Mouse (Mus musculus): Measurements from ENCODE around the gene Fggy. TPM values are rescaled to one million over a fixed set of nuclear protein-coding genes. Genes with fewer than 3 reads are reported as not detected.

Fggy gene
- total RNA-seq (2022) = 10 to 100 TPM; 13.7 to 19.1 (median 17.5) TPM

- DNase-seq (ENCODE audit: low spot score in 2 of 2) = peak; percentile 97 to 99
These were observed at the start of gene Fggy for GRCm38 (mm10) chr4:95557333-95557956. Gene Fggy, plus strand, starts transcription at chr4:95557507.

DNA sequence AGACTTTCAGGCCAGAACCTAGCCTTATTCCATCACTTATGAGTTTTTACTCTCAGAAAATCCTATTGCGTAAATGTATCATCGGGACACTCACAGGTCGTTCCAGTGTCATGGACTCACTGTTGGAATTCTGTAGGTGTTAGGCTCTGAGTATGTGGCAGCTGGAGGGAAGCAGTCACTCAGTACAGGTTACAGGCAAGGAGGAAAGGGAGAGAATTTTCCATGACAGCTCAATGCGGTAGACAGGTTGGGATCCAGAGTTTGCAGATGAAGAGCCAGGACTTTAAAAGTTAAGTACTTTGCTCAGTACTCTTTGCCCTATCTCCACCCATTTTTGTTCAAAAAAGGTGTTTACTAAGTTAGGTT lies 49.4 kb upstream of the Fggy start:
- DNase-seq (ENCODE audit: low spot score in 2 of 2) = no peak

DNA sequence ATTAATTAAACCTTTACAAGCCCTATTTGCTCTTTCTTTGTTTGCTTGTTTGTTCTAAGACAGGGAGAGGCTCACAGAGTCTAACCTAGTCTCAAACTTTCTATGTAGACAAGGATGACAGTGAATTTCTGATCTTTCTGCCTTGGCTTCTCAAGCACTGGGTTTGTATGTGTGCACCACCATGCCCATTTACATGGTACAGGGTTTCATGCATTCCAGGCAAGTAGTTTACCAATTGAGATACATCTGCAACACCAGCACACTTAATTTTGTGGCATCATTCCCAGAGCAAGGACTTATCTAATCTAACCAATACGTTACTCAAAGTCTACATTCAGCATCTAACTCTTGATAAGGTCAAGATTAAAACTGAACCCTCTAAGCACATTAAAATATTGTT lies 38.9 kb upstream of the Fggy start:
- DNase-seq (ENCODE audit: low spot score in 2 of 2) = no peak

- no peak for DNase-seq (ENCODE audit: low spot score in 2 of 2)
These were observed 37.2 kb upstream of the Fggy start for GRCm38 (mm10) chr4:95519975-95520642.

- no peak for DNase-seq (ENCODE audit: low spot score in 2 of 2)
These were observed 36.7 kb upstream of the Fggy start for GRCm38 (mm10) chr4:95520643-95521032.

GRCm38 (mm10) chr4:95526588-95526987 lies 30.7 kb upstream of the Fggy start:
- no peak for DNase-seq (ENCODE audit: low spot score in 2 of 2)

GRCm38 (mm10) chr4:95530757-95531156 lies 26.6 kb upstream of the Fggy start:
- DNase-seq (ENCODE audit: low spot score in 2 of 2) = no peak

DNA sequence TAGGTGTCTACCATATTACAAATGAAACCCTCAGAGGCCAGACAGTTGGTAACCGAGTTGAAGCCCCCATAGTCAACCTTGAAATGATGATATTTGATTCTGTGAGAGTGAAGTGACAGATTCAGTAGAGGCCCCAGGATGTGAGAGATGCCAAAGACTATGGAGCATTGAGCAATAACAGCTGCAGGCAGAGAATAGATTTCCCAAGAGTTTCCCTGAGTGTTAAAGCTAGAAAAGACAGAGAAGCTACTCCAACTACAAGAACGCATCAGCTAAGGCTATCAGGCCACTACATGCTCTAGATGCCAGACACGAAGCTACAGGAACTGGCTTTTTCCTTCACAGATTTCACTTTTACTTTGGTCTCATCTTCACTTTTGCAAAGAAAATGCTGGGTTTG lies 23.4 kb upstream of the Fggy start:
- no peak for DNase-seq (ENCODE audit: low spot score in 2 of 2)

DNA sequence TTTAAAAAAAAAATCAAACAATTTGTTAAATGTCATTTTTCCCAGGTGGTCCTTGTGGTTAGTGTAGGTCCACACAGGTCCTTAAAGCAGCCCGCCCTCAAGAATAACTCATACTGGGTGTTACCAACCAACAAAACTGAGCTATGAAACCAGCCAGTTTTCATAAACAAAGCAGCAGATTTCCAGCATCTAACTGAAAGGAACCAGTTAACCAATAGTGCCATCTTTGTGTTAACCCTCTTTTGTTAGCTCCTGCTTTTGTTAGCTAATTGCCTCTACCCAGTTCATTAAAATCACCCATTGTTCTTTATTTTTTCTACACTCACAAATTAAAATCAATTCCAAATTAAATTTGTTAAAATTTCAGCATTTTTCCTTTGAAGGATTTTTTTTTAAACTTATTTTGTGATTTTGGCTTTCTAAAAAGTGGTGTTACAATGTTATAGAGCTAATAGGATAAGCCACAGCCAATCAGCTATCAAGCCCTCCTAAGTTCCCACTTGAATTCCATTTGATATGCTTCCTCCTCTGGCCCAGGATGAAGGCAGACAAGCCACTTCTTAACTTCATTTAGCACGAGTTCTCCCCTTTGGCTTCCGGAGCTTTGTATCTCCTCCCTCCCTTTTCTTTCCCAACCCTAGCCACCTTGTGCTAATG lies 15.8 kb upstream of the Fggy start:
- DNase-seq (ENCODE audit: low spot score in 2 of 2) = no peak

DNA sequence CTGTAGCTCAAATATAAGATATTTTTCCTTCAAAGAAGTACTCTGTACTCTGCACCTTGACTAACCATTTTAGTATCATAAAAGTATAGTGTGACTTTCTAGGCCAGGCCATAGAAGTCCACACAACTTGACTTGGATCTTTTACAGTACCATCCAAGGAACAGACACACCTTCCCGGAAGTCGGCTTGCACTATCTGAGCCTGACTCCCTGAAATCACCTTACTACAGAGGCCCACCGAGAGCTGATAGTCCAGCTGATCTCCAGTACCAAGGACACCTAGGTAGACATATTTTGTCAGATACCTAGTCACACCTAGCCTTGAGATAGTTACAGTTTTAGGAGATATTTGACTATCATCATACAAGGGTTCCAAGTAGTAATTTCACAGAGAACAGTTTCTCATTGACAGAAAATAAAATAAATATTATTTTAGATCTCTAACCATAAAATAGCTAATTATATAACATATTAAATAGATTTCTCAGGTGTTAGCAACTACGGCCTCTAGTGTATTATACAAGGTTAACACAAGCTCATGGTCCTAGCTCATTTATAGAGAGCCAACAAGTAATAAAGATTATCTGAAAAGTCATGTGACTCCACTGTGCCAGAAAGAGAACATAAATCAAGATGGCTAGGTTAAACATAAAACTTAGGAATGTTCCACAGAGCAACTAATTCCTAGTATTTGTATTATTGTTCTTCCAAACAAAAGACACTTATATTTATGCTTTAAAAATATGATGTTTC lies 15.1 kb upstream of the Fggy start:
- DNase-seq (ENCODE audit: low spot score in 2 of 2) = no peak

GRCm38 (mm10) chr4:95543529-95543928 lies 13.8 kb upstream of the Fggy start:
- DNase-seq (ENCODE audit: low spot score in 2 of 2) = no peak

DNA sequence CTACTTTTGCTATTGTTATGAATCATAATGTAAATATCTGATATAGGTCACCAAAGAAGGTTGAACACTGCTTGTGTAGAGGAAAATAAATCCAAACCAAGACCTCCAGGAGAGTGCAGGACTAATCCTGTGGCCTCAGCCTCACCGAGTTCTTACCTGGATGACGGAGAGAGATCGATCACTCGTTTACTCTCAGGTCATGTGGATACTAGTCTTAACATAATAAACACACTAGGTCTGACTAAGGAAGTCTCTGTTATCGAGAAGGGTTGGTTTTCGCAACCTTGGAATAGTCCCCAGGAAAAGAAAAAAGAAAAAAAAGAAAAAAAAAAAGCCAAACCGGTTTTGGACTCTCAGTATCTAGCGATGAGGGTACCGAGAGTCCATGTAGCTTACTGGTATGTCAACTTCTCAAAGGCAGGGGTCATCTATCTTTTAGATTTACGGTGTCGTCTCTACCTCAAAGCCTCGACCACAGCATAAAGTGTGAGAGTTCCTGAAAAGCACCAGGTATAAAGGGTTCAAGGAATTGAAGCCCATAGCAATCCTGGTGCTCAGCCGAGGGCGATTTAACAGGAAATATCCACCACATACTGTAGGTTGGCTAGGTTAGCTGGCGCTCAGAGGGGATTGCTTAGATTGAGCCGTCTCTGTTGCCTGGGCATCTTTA lies 509 bp upstream of the Fggy start:
- DNase-seq (ENCODE audit: low spot score in 2 of 2) = no peak

DNA sequence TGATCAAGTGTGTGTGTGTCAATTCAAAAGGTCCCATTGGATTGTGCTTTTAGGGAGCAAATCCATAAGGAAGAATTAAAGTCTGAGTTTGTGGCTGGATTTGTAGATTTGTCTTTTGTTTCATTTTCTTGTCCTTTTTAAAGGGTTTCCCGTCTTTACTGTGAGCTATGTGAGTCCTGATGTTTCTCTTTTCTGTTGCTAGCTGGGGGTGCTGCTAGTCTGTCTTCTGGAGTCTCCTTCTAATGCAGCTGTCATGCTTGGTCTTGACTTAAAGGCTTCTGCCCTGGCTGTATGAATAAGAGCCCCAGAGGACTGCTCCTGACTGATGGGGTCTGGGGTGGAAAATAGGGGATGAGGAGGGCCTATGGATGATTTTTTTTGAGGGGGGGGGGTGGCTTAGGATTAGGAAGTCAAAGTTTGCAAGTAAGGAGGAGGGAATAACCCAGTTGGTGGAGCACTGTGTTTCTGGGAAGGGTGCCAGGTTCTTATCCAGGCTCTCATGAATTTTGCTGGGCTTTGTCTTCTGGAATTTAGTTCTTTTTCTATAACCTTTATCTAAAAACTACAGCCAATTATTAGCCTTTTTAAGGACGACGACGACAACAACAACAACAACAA lies 1.1 kb downstream of the Fggy start:
- DNase-seq (ENCODE audit: low spot score in 2 of 2) = no peak

- no peak for DNase-seq (ENCODE audit: low spot score in 2 of 2)
These were observed 14.3 kb downstream of the Fggy start for GRCm38 (mm10) chr4:95571621-95572020.

GRCm38 (mm10) chr4:95573704-95574103 lies 16.4 kb downstream of the Fggy start:
- DNase-seq (ENCODE audit: low spot score in 2 of 2) = no peak

DNA sequence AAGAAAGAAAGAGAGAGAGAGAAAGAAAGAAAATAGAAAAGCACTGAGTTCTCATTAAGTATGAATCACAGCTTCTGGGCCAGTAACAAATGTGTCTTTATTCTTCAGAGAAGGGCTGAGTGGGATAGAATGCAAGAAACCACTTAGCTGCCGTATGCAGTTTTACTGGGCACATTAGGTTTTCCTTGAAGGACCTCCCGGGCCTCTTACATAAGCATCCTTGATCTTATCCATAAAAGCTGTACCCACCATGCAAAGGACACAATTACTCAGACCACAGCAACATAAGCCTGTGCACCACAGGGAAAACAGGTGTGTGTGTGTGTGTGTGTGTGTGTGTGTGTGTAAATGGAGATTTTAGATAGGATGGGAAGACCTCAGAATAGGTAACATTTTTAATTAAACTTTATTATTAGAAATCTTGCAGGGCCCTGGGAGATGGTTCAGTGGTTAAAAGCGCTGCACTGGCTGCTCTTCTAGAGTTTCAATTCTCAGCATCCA lies 18.2 kb downstream of the Fggy start:
- DNase-seq (ENCODE audit: low spot score in 2 of 2) = no peak

DNA sequence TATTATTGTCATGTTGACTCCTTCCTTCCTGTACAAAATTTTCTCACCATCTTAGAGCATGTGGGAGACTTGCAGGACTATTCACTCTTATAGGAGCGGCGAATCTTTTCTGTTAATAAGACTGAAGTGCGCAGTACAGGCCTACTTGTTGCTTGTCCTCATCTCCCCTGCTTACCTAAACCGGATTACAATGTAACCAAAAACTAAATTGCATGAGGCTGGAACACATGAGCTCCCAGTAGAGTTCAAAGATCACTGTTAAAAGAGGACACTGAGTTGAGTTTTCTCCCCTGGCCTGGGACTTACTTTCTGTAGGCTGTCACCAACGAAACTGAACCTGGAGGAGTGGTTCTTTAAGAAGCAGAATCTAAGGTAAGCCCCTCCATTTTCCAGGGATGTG lies 21.9 kb downstream of the Fggy start:
- no peak for DNase-seq (ENCODE audit: low spot score in 2 of 2)

DNA sequence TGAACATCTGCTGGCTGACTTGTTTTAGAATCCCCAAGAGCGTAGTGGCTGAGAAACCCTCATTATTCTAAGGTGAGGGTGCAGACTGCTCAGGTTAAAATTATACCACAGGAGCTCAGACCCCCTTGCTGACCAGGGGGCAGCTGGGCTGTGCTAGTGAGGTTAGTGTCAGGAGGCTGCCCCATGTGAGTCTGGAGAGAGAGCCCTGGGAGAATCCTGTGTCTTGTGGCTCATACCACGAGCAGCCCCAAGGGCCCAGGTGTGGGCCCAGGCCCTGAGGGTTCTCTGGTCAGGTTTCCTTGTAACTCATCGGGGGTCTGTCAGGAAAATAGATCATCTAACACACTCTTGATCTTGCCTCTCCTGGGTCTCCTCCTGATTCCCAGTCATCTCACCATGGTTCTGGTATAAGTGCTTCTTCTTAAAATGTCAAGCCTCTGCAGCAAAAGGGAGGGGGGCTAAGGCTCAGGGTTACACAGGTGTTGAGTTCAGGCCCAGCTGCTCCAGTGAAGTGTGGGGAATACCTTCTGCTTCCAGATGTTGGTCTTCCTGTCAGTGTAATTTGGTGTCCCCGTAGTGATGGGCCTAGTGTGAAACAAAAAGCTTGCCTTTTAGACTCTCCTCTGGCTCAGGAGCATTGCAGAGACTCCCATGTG lies 26.9 kb downstream of the Fggy start:
- DNase-seq (ENCODE audit: low spot score in 2 of 2) = no peak

DNA sequence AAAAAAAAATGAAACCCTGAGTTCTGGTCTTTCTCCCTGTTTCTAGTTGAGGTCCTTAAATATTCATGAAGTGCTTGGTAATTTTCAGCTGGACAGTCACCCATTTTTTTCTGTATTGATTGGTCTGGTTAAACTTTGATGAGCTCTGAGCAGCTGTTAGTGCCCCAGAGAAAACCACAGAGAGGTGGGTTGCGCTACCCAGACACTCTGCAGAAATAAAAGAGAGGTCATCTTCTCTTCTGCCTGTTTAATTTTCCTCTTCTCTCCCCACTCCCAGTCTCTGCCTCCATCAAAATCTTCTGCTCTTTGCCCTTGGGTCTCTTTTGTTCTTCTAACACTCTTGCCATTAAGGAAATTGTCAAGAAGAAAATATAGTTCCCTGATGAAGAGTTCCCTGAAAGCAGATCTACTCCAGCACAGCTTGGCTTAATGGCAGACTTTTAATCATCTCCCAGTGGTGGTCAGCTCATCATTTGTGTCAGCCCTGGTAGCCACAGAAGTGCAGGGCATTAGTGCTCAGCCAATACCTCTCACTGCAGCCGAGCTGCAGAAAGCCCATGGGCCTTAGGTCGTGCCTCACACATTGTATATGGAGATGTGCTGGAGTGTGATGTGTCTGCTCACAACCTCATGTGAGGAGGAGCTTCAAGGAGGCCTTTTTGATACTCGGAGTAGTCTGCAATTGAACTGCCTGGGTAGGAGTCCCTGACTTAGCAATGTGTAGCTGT lies 29.1 kb downstream of the Fggy start:
- no peak for DNase-seq (ENCODE audit: low spot score in 2 of 2)
